In the genomic region with DNA sequence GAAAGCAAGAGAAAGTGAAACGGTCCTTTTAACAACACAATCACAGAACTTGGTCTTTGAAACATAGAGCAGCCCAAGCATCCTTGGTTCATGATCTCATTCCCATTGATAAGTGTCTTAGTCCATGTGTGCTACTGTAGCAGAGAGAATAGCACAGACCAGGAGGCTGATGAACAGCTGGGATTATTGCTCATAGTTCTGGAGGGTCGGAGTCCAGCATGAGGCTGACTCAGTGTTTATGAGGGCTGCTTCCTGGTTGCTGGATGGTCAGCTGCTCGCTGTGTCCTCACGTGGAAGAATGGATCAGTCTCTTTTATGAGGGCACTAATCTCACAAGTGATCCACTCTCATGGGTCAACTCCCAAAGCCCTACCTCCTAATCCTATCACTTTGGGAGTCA, we compare ENCODE assay signal across 24 mouse cellular contexts.
"Had no signal": no experiment of that assay in that cellular context is flagged by ENCODE, and none has a peak within 500 bp of the region (broad histone marks: within the 10 kb centered on the region; RNA-seq: fewer than 3 reads in every experiment).

No protein-coding gene starts in this region.

- ATAC-seq: liver, embryonic 12.5 days; midbrain, embryonic 13.5 days; midbrain, embryonic 16.5 days had no signal

- H3K4me1 ChIP-seq: liver, embryonic 12.5 days; liver, embryonic 15.5 days; megakaryocyte, embryonic 14.5 days; midbrain, embryonic 10.5 days; midbrain, embryonic 13.5 days; neural tube, embryonic 12.5 days; neural tube, embryonic 15.5 days had no signal

- H3K27me3 ChIP-seq: kidney, embryonic 15.5 days; limb, embryonic 13.5 days; liver, embryonic 15.5 days; lung, embryonic 15.5 days; midbrain, embryonic 13.5 days; neural tube, embryonic 12.5 days; neural tube, embryonic 15.5 days had no signal

- H3K9ac ChIP-seq: kidney, embryonic 15.5 days; limb, embryonic 13.5 days; liver, embryonic 12.5 days; liver, embryonic 15.5 days; lung, embryonic 15.5 days; midbrain, embryonic 13.5 days; neural tube, embryonic 12.5 days; neural tube, embryonic 15.5 days had no signal

- H3K9me3 ChIP-seq: kidney, embryonic 15.5 days; limb, embryonic 10.5 days; limb, embryonic 13.5 days; liver, embryonic 12.5 days; liver, embryonic 15.5 days; lung, embryonic 15.5 days; megakaryocyte, embryonic 14.5 days; midbrain, embryonic 10.5 days; midbrain, embryonic 13.5 days; neural tube, embryonic 12.5 days; neural tube, embryonic 15.5 days had no signal

- H3K27ac ChIP-seq: kidney, embryonic 15.5 days; limb, embryonic 10.5 days; limb, embryonic 13.5 days; liver, embryonic 12.5 days; liver, embryonic 15.5 days; lung, embryonic 15.5 days; midbrain, embryonic 10.5 days; midbrain, embryonic 13.5 days; neural tube, embryonic 12.5 days; neural tube, embryonic 15.5 days had no signal

- DNase-seq: kidney, adult 8-10 months; kidney, postnatal 10 days; kidney, postnatal 36 days; liver; lung, adult 18-20 months; lung, postnatal 10 days; lung, postnatal 36 days; right cerebral cortex, adult 18-20 months; right cerebral cortex, postnatal 25 days; thymus, adult 2 months; thymus, postnatal 14 days; thymus, postnatal 4 days had no signal

- H3K36me3 ChIP-seq: kidney, embryonic 15.5 days; liver, embryonic 12.5 days; liver, embryonic 15.5 days; lung, embryonic 15.5 days; midbrain, embryonic 10.5 days; midbrain, embryonic 13.5 days; neural tube, embryonic 12.5 days; neural tube, embryonic 15.5 days had no signal

- H3K4me3 ChIP-seq: kidney, embryonic 15.5 days; limb, embryonic 10.5 days; limb, embryonic 13.5 days; liver, embryonic 12.5 days; liver, embryonic 15.5 days; lung, embryonic 15.5 days; megakaryocyte, embryonic 14.5 days; midbrain, embryonic 10.5 days; midbrain, embryonic 13.5 days; neural tube, embryonic 12.5 days; neural tube, embryonic 15.5 days had no signal

- H3K4me2 ChIP-seq: kidney, embryonic 15.5 days; limb, embryonic 13.5 days; liver, embryonic 12.5 days; liver, embryonic 15.5 days; lung, embryonic 15.5 days; midbrain, embryonic 13.5 days; neural tube, embryonic 12.5 days; neural tube, embryonic 15.5 days had no signal
